In genomic region chr7:120685227-120685626, GRCm38 (mm10) we compare ENCODE assay signal across 23 mouse cellular contexts. TPM values are rescaled to one million over a fixed set of nuclear protein-coding genes. Genes with fewer than 3 reads are reported as not detected.
DNase-seq lines count a peak whose midpoint lies in the region; ATAC-seq and TF ChIP-seq lines count a peak whose summit lies in the region.
"Had no signal": no experiment of that assay in that cellular context is flagged by ENCODE, and none has a peak within 500 bp of the region (broad histone marks: within the 10 kb centered on the region; RNA-seq: fewer than 3 reads in every experiment).

No protein-coding gene starts in this region.

- no peaks in the 10 kb centered on the region for H3K27me3 ChIP-seq in midbrain, embryonic 11.5 days (ENCODE audit: control insufficient read depth, insufficient read depth, low read length)
- H3K27me3 ChIP-seq in midbrain, embryonic 10.5 days (ENCODE audit: low read depth, poor library complexity, severe bottlenecking) = no peaks in the 10 kb centered on the region
- H3K27me3 ChIP-seq in myocyte (ENCODE audit: control insufficient read depth, insufficient read depth, insufficient read length) = no peaks in the 10 kb centered on the region
- H3K27me3 ChIP-seq: midbrain, embryonic 13.5 days; Patski had no signal

- no peak overlapping the region for H3K9ac ChIP-seq in midbrain, embryonic 11.5 days (ENCODE audit: low read length)
- H3K9ac ChIP-seq: midbrain, embryonic 13.5 days had no signal

- WGBS in midbrain, embryonic 11.5 days = 91% methylated on average over 6 of the region's 6 CpGs
- 91% methylated on average over 6 of the region's 6 CpGs for WGBS in midbrain, embryonic 10.5 days

- peak; percentile 50 for ATAC-seq in frontal cortex, adult (ENCODE audit: low TSS enrichment)
- ATAC-seq in midbrain, embryonic 11.5 days (ENCODE audit: low FRiP score) = no peak
- ATAC-seq: midbrain, embryonic 13.5 days; Patski had no signal

- H3K36me3 ChIP-seq in midbrain, embryonic 11.5 days (ENCODE audit: control insufficient read depth, insufficient read depth, low read length) = no peaks in the 10 kb centered on the region
- peaks cover 4% of the 10 kb centered on the region; the same call in 1 of the 2 replicates for H3K36me3 ChIP-seq in midbrain, embryonic 10.5 days
- no peaks in the 10 kb centered on the region for H3K36me3 ChIP-seq in myocyte (ENCODE audit: control insufficient read depth, insufficient read depth)
- H3K36me3 ChIP-seq: midbrain, embryonic 13.5 days had no signal

- H3K4me2 ChIP-seq in midbrain, embryonic 11.5 days = no peak overlapping the region
- H3K4me2 ChIP-seq in myocyte (ENCODE audit: low read depth) = peak overlapping the region; percentile 28
- H3K4me2 ChIP-seq: midbrain, embryonic 13.5 days had no signal

- no peak overlapping the region for H3K4me3 ChIP-seq in midbrain, embryonic 11.5 days (ENCODE audit: low read depth, low read length)
- H3K4me3 ChIP-seq in midbrain, embryonic 10.5 days = no peak overlapping the region
- no peak overlapping the region for H3K4me3 ChIP-seq in myocyte
- H3K4me3 ChIP-seq: embryonic facial prominence, embryonic 10.5 days; erythroblast, embryonic 14.5 days; heart, adult 2 months; midbrain, embryonic 13.5 days had no signal

- H3K27ac ChIP-seq in midbrain, embryonic 11.5 days (ENCODE audit: low read depth, low read length) = no peak overlapping the region
- H3K27ac ChIP-seq in midbrain, embryonic 10.5 days (replicated peaks) = no peak overlapping the region
- H3K27ac ChIP-seq: embryonic facial prominence, embryonic 10.5 days; heart, adult 2 months; midbrain, embryonic 13.5 days had no signal

- no peak for DNase-seq in frontal cortex, postnatal 36 days (ENCODE audit: low spot score in 2 of 2)
- peak; percentile 18 for DNase-seq in layer of hippocampus, adult 11-12 months (ENCODE audit: low spot score)
- no peak for DNase-seq in layer of hippocampus, postnatal 10 days (ENCODE audit: low spot score in 2 of 2)
- peak; percentile 35 for DNase-seq in midbrain, embryonic 11.5 days (ENCODE audit: low spot score, missing footprints)
- no peak for DNase-seq in midbrain, embryonic 10.5 days (ENCODE audit: low spot score)
- DNase-seq in adrenal gland, postnatal 4 days (ENCODE audit: low spot score in 2 of 2) = no peak
- DNase-seq: adrenal gland, postnatal 36 days; B cell, adult 2 months; cerebellum, adult 11 months; cerebellum, postnatal 36 days; kidney, postnatal 10 days; liver; lung, postnatal 14 days; thymus, adult 2 months had no signal

- H3K4me1 ChIP-seq in midbrain, embryonic 11.5 days (ENCODE audit: control insufficient read depth, insufficient read depth, low read length) = no peaks in the 10 kb centered on the region
- peaks cover 3% of the 10 kb centered on the region; the same call in 1 of the 2 replicates for H3K4me1 ChIP-seq in midbrain, embryonic 10.5 days
- H3K4me1 ChIP-seq: embryonic facial prominence, embryonic 10.5 days had no signal

- no peaks in the 10 kb centered on the region for H3K9me3 ChIP-seq in midbrain, embryonic 11.5 days (ENCODE audit: control insufficient read depth, low read length)
- no peaks in the 10 kb centered on the region for H3K9me3 ChIP-seq in midbrain, embryonic 10.5 days (replicated peaks)
- H3K9me3 ChIP-seq: embryonic facial prominence, embryonic 10.5 days; midbrain, embryonic 13.5 days had no signal

- no peak for TF ChIP-seq POLR2A in myocyte (IDR thresholded peaks at IDR 0.05; ENCODE audit: insufficient read length, low read depth)

- H3K79me2 ChIP-seq in myocyte (ENCODE audit: control insufficient read depth, insufficient read depth) = peaks cover 83% of the 10 kb centered on the region

- no peak overlapping the region for H3ac ChIP-seq in myocyte (ENCODE audit: control insufficient read depth, insufficient read length)

TF ChIP-seq in myocyte, 11 proteins besides CTCF, POLR2A, EP300 and RAD21:
- no peak for TF ChIP-seq MYOG (IDR thresholded peaks at IDR 0.05; ENCODE audit: control insufficient read depth in 1 of 3, insufficient read depth in 1 of 3, insufficient read length in 2 of 3, low read depth in 2 of 3)
- TF ChIP-seq USF1 (IDR thresholded peaks at IDR 0.05; ENCODE audit: low read depth) = no peak
- no peak for TF ChIP-seq TCF3 (IDR thresholded peaks at IDR 0.05; ENCODE audit: insufficient read length, low read depth)
- no peak for TF ChIP-seq MAX (IDR thresholded peaks at IDR 0.05; ENCODE audit: low read depth)
- no peak for TF ChIP-seq E2F4 (IDR thresholded peaks at IDR 0.05; ENCODE audit: insufficient read depth)
- TF ChIP-seq REST (IDR thresholded peaks at IDR 0.05; ENCODE audit: insufficient read depth, insufficient read length) = no peak
- no peak for TF ChIP-seq SRF (IDR thresholded peaks at IDR 0.05; ENCODE audit: control insufficient read depth, insufficient read length, low read depth)
- TF ChIP-seq MYOD1 (IDR thresholded peaks at IDR 0.05; ENCODE audit: control insufficient read depth in 1 of 3, insufficient read length in 2 of 3, low read depth in 2 of 3) = no peak
- TF ChIP-seq TCF12 (IDR thresholded peaks at IDR 0.05; ENCODE audit: insufficient read depth, poor library complexity, severe bottlenecking) = no peak
- no peak for TF ChIP-seq CEBPB (IDR thresholded peaks at IDR 0.05; ENCODE audit: insufficient read depth, poor library complexity, severe bottlenecking)
- TF ChIP-seq POLR2AphosphoS2 (IDR thresholded peaks at IDR 0.05; ENCODE audit: insufficient read length, low read depth) = no peak

RNA-seq across cellular contexts. Expression of gene Mosmo, which starts 7.8 kb away (rescaled TPM):
- 10 to 100 TPM; 50.0 to 57.7 TPM for total RNA-seq in layer of hippocampus, postnatal 10 days (2021)
- 12.5 and 15.0 TPM in 2 replicates for polyA plus RNA-seq in midbrain, embryonic 11.5 days (2014; fragmentation: Nextera tagmentation; extraction: Ambion mirVana)
- 11.9 and 13.0 TPM in 2 replicates for polyA plus RNA-seq in midbrain, embryonic 10.5 days (2016; fragmentation: Nextera tagmentation; extraction: Ambion mirVana)
- polyA plus RNA-seq in myocyte (2012; fragmentation: generic; extraction: Trizol) = 23.3 TPM
- total RNA-seq in adrenal gland, postnatal 4 days (2021) = 10 to 100 TPM; 36.2 to 41.2 TPM

RNA-seq across cellular contexts. Expression of gene Pdzd9, which starts 15.1 kb away (rescaled TPM):
- total RNA-seq in layer of hippocampus, postnatal 10 days (2021) = under 1 TPM in 1 of 2 experiments, not detected in 1; 0.27 TPM
- 0.38 and 0.39 TPM in 2 replicates for polyA plus RNA-seq in midbrain, embryonic 11.5 days (2014; fragmentation: Nextera tagmentation; extraction: Ambion mirVana)
- polyA plus RNA-seq in midbrain, embryonic 10.5 days (2016; fragmentation: Nextera tagmentation; extraction: Ambion mirVana) = 0.24 and 0.41 TPM in 2 replicates
- 0.16 TPM for polyA plus RNA-seq in myocyte (2012; fragmentation: generic; extraction: Trizol)
- total RNA-seq in adrenal gland, postnatal 4 days (2021) = not detected
- total RNA-seq: adrenal gland, postnatal 36 days; gastrocnemius, adult 18-20 months; heart, adult 2 months; heart, postnatal 25 days had no signal
- polyA plus RNA-seq: erythroblast, embryonic 14.5 days; heart, adult 2 months; thymus, adult 2 months had no signal

RNA-seq across cellular contexts. Expression of gene Uqcrc2, which starts 50.3 kb away (rescaled TPM):
- 100 to 1,000 TPM; 218 to 263 TPM for total RNA-seq in layer of hippocampus, postnatal 10 days (2021)
- polyA plus RNA-seq in midbrain, embryonic 11.5 days (2014; fragmentation: Nextera tagmentation; extraction: Ambion mirVana) = 201 and 211 TPM in 2 replicates
- polyA plus RNA-seq in midbrain, embryonic 10.5 days (2016; fragmentation: Nextera tagmentation; extraction: Ambion mirVana) = 180 and 188 TPM in 2 replicates
- polyA plus RNA-seq in myocyte (2012; fragmentation: generic; extraction: Trizol) = 142 TPM
- total RNA-seq in adrenal gland, postnatal 4 days (2021) = 100 to 1,000 TPM; 295 to 326 TPM

RNA-seq across cellular contexts. Expression of gene Vwa3a, which starts 53.9 kb away (rescaled TPM):
- 10 to 100 TPM in 1 of 2 experiments, 1 to 10 TPM in 1; 9.2 to 10.2 TPM for total RNA-seq in layer of hippocampus, postnatal 10 days (2021)
- 0.08 and 0.37 TPM in 2 replicates for polyA plus RNA-seq in midbrain, embryonic 11.5 days (2014; fragmentation: Nextera tagmentation; extraction: Ambion mirVana)
- polyA plus RNA-seq in midbrain, embryonic 10.5 days (2016; fragmentation: Nextera tagmentation; extraction: Ambion mirVana) = 0.07 and 0.12 TPM in 2 replicates
- 0.05 TPM for polyA plus RNA-seq in myocyte (2012; fragmentation: generic; extraction: Trizol)
- 1 to 10 TPM; 1.8 to 2.5 TPM for total RNA-seq in adrenal gland, postnatal 4 days (2021)

Comparison
In these comparisons a context has a peak if more than half of its experiments do, and no peak if none do; other contexts are left out.
1. DNase-seq: peak in layer of hippocampus, adult 11-12 months (single experiment) and midbrain, embryonic 11.5 days (single experiment); none in frontal cortex, postnatal 36 days (0 of 2), layer of hippocampus, postnatal 10 days (0 of 2), midbrain, embryonic 10.5 days (single experiment) and adrenal gland, postnatal 4 days (0 of 2).